Mouse (Mus musculus): Measurements from ENCODE around the gene Myo9b. TPM values are rescaled to one million over a fixed set of nuclear protein-coding genes. Genes with fewer than 3 reads are reported as not detected.
"Not testable (repeated sequence)": the region's sequence is repeated elsewhere in the genome, so short reads cannot be mapped to it uniquely, and the experiment has no call there.

Myo9b gene
- polyA plus RNA-seq, 1 experiment from 2014 or later: 18.3 TPM

DNA sequence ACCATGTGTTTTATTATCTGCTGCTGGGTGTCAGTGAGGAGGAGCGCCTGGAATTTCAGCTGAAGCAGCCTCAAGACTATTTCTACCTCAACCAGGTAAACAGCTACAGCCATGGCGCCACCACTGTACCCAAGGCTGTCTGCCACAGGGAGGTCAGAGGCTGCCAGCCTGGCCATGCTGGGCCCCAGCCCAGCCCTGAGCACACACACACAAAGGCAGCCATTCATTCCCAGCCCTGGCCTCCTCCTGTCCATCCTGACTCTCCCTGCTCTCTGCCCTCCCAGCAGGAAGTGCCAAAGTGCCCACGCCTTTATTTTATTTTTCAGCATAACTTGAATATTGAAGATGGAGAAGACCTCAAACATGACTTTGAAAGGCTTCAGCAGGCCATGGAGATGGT lies 50.4 kb downstream of the Myo9b start:
- Histone ChIP-seq H3K27ac (no peak overlapping the region), H3K9ac (no peak overlapping the region), H3K9me3 (replicated peaks) (no peaks in the 10 kb centered on the region), H3K4me2 (no peak overlapping the region), H3K4me1 (no peaks in the 10 kb centered on the region), H3K27me3 (no peaks in the 10 kb centered on the region), H3K4me3 (no peak overlapping the region), H3K36me3 (ENCODE audit: poor library complexity, severe bottlenecking) (peaks cover 66% of the 10 kb centered on the region)
- 96% methylated on average over 3 of the region's 3 CpGs for WGBS
- ATAC-seq: no peak

DNA sequence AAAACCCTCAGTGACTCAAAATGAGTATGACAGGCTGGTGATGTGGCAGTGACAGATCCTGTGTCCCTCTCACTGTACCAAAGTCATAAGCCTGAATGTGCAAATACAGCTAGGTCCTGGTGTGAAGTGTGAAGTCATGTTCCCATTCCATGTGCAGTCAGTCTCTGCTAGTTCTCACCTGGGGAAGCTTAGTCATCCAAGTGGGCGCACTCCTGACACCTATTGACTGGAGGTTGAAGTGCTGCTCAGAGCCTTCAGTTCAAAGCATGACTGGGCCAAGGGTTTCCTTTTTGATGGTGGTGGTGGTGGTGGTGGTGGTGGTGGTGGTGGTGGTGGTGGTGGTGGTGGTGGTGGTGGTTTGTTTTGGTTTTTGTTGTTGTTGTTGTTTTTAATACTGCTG lies 52.3 kb downstream of the Myo9b start:
- H3K4me2 ChIP-seq: no peak overlapping the region
- WGBS: 100% methylated on average over 1 of the region's 1 CpGs
- H3K27ac ChIP-seq: no peak overlapping the region
- H3K36me3 ChIP-seq (ENCODE audit: poor library complexity, severe bottlenecking): peaks cover 81% of the 10 kb centered on the region
- no peak overlapping the region for H3K9ac ChIP-seq
- no peak overlapping the region for H3K4me3 ChIP-seq
- H3K27me3 ChIP-seq: no peaks in the 10 kb centered on the region
- H3K4me1 ChIP-seq: no peaks in the 10 kb centered on the region
- H3K9me3 ChIP-seq (replicated peaks): no peaks in the 10 kb centered on the region
- ATAC-seq: no peak

DNA sequence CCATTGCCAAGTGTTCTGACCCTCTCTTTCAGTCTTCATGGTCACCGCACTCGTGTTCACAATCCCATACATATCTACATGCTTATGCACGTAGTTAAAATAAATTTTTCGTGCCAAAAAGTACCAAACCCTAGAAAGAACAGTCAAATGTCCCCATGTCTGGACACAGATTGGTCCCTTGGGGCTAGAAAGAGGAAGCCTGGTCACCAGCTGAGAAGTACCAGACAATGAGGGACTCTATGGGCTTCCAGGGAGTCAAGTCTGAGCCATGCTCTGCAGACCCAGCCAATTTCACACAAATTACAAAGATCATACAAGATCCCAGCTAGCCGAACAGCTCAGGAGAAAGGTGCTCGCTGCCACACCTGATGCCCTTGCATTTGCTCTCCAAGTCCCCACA lies 65.3 kb downstream of the Myo9b start:
- not testable (repeated sequence) for H3K4me3 ChIP-seq; H3K27ac ChIP-seq; H3K4me1 ChIP-seq; H3K9me3 ChIP-seq (replicated peaks); ATAC-seq; H3K27me3 ChIP-seq; H3K4me2 ChIP-seq; H3K9ac ChIP-seq
- peaks cover 58% of the 10 kb centered on the region for H3K36me3 ChIP-seq (ENCODE audit: poor library complexity, severe bottlenecking)
- 92% methylated on average over 6 of the region's 6 CpGs for WGBS

DNA sequence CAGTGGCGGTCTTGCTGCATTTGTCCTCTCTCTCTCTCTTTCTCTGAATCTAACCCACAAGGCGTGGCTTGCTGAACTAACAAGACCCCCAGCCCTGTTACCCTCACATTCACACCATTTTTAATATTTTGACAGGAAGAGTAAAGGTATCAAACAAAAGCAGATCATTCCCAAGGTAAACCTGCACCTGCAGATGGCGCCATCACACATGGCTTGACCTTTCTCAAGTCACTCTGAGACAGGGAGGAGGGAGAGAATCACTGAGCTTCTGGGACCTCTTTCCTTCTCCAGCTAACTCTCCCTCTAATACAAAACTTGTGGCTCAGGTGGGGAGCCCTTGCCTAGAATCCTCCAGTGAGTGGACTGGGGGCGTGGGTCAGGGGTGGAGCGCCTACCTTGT lies 68.1 kb downstream of the Myo9b start:
- 73% methylated on average over 5 of the region's 5 CpGs for WGBS
- H3K4me1 ChIP-seq: no peaks in the 10 kb centered on the region
- H3K4me2 ChIP-seq: no peak overlapping the region
- peaks cover 68% of the 10 kb centered on the region for H3K36me3 ChIP-seq (ENCODE audit: poor library complexity, severe bottlenecking)
- no peaks in the 10 kb centered on the region for H3K27me3 ChIP-seq
- H3K9me3 ChIP-seq (replicated peaks): no peaks in the 10 kb centered on the region
- H3K9ac ChIP-seq: no peak overlapping the region
- H3K27ac ChIP-seq: no peak overlapping the region
- H3K4me3 ChIP-seq: no peak overlapping the region
- no peak for ATAC-seq

GRCm38 (mm10) chr8:71346581-71346980 lies 74.1 kb downstream of the Myo9b start:
- no peaks in the 10 kb centered on the region for H3K4me1 ChIP-seq
- no peak overlapping the region for H3K9ac ChIP-seq
- no peak overlapping the region for H3K4me2 ChIP-seq
- ATAC-seq: no peak
- H3K27me3 ChIP-seq: no peaks in the 10 kb centered on the region
- H3K36me3 ChIP-seq (ENCODE audit: poor library complexity, severe bottlenecking): peaks cover 91% of the 10 kb centered on the region
- H3K4me3 ChIP-seq: no peak overlapping the region
- H3K27ac ChIP-seq: no peak overlapping the region
- 94% methylated on average over 1 of the region's 1 CpGs for WGBS
- no peaks in the 10 kb centered on the region for H3K9me3 ChIP-seq (replicated peaks)

DNA sequence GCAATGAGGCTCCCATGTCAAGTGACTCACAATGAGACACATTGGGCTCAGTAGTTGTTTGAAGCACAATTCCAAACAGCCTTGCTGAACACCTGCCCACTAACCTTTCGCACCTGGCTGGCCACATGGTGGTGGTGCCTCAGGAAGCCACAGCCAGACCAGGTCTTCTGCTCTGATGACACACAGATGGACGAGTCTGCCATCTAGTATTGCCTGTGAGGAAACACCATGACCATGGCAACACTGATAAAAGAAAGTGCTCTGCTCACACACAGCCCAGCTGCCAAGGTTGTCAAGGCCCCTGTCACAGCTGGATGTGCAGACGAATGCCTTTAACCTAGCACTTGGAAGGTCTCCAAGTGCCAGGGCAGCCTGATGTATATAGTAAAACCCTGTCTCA lies 78.6 kb downstream of the Myo9b start:
- H3K27ac ChIP-seq: no peak overlapping the region
- H3K9me3 ChIP-seq (replicated peaks): no peaks in the 10 kb centered on the region
- 74% methylated on average over 3 of the region's 3 CpGs for WGBS
- no peak overlapping the region for H3K9ac ChIP-seq
- ATAC-seq: no peak
- no peak overlapping the region for H3K4me2 ChIP-seq
- H3K4me1 ChIP-seq: no peaks in the 10 kb centered on the region
- peaks cover 97% of the 10 kb centered on the region for H3K36me3 ChIP-seq (ENCODE audit: poor library complexity, severe bottlenecking)
- H3K27me3 ChIP-seq: no peaks in the 10 kb centered on the region
- no peak overlapping the region for H3K4me3 ChIP-seq

GRCm38 (mm10) chr8:71351520-71351919 lies 79.0 kb downstream of the Myo9b start:
- no peak overlapping the region for H3K9ac ChIP-seq
- H3K27ac ChIP-seq: no peak overlapping the region
- H3K4me2 ChIP-seq: no peak overlapping the region
- H3K4me1 ChIP-seq: no peaks in the 10 kb centered on the region
- H3K9me3 ChIP-seq (replicated peaks): no peaks in the 10 kb centered on the region
- H3K36me3 ChIP-seq (ENCODE audit: poor library complexity, severe bottlenecking): peaks cover 97% of the 10 kb centered on the region
- H3K4me3 ChIP-seq: no peak overlapping the region
- no peaks in the 10 kb centered on the region for H3K27me3 ChIP-seq
- 90% methylated on average over 1 of the region's 1 CpGs for WGBS
- no peak for ATAC-seq

DNA sequence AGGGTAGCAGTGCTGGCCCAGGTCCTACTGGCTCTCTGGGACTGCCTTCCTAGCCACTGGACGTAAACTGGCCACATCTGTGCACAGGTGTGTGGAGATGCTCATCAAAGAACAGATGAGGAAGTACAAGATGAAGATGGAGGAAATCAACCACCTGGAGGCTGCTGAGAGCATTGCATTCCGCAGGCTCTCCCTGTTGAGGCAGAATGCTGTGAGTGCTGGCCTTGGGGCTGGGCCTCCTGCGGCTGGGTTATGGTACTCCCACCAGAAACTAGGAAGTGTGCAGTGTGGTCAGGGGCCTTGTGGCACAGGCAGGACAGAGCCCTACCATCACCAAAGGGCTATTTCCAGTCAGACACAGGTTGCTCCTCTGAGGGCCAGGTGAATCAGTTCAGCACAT lies 85.5 kb downstream of the Myo9b start:
- 91% methylated on average over 3 of the region's 3 CpGs for WGBS
- no peak overlapping the region for H3K4me3 ChIP-seq
- peaks cover 85% of the 10 kb centered on the region for H3K36me3 ChIP-seq (ENCODE audit: poor library complexity, severe bottlenecking)
- no peaks in the 10 kb centered on the region for H3K27me3 ChIP-seq
- no peak for ATAC-seq
- H3K9me3 ChIP-seq (replicated peaks): no peaks in the 10 kb centered on the region
- H3K4me1 ChIP-seq: no peaks in the 10 kb centered on the region
- H3K27ac ChIP-seq: no peak overlapping the region
- H3K9ac ChIP-seq: no peak overlapping the region
- no peak overlapping the region for H3K4me2 ChIP-seq

DNA sequence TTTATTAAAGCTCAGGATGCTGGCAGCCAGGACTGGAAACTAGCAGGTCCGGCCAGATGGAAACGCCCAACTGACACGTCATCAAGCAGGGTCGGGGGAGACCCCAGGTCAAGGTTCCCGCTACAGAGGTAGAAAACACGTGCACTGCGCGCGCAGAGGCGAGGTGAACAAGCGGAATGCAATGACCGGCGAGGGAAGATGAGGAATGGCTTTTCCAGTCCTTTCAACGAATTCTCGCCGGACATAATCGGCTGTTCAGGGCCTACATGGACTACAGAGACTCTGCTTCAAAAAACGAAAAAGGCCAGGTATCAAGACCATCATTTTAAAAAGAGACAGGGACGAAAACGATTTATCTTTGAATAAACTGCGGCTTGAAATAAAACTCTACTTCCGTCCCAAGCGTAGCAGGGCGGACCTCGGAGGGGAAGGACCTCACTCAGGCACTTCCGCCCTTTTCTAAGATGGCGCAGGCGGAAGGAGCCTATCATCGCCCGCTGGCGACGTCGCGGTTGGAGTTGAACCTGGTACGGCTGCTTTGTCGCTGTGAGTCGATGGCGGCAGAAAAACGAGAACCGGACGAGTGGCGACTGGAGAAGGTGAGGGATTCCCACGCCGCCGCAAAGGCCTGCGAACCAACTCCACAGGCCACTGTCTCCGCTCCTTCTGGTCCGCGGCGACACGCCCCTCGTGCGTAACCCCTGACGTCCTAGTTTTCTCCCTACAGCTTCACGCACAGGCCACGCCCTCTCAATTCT lies 94.4 kb downstream of the Myo9b start, which contains the start of gene Use1:
Gene Use1 (plus strand): TSS at position 78 of the 758 bp plus-strand sequence.
- ATAC-seq: peak; percentile 82
- Histone ChIP-seq H3K4me2 (peak within 1 kb of the TSS; percentile 80), H3K4me3 (peak within 1 kb of the TSS; percentile 65), H3K27me3 (no peaks in the 10 kb centered on the region), H3K9ac (peak within 1 kb of the TSS; percentile 63), H3K9me3 (replicated peaks) (no peaks in the 10 kb centered on the region), H3K27ac (peak within 1 kb of the TSS; percentile 86), H3K4me1 (peaks cover 22% of the 10 kb centered on the region), H3K36me3 (ENCODE audit: poor library complexity, severe bottlenecking) (peaks cover 16% of the 10 kb centered on the region)
- under 1% methylated on average over 56 of the region's 56 CpGs for whole genome bisulfite sequencing

DNA sequence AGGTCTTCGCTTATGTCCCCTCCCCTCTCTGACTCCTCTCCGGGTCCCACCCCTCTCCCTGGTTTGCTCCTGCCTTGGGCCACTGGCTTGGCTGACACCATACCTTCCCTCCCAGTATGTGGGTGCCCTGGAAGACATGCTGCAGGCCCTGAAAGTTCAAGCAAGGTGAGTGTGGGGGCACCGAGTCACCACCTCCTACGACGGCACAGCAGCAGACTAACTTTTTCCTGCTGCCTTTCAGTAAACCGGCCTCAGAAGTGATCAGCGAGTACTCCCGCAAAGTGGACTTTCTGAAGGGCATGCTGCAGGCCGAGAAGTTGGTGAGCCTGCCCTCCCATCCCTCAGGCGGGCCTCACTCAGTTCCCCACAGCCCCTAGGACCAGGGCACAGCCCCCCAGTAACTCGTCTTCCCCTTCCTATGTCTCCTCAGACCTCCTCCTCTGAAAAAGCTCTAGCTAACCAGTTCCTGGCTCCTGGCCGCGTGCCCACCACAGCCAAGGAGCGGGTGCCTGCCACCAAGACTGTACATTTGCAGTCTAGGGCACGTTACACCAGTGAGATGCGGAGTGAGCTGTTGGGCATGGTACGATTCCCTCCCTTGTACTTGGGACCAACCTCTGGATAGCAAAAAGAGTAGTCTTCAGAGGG lies 95.1 kb downstream of the Myo9b start:
- WGBS: 48% methylated on average over 17 of the region's 17 CpGs
- Histone ChIP-seq H3K27ac (peak overlapping the region; percentile 86), H3K36me3 (ENCODE audit: poor library complexity, severe bottlenecking) (peaks cover 16% of the 10 kb centered on the region), H3K9me3 (replicated peaks) (no peaks in the 10 kb centered on the region), H3K4me1 (peaks cover 22% of the 10 kb centered on the region), H3K27me3 (no peaks in the 10 kb centered on the region), H3K9ac (peak overlapping the region; percentile 63), H3K4me2 (peak overlapping the region; percentile 80), H3K4me3 (peak overlapping the region; percentile 65)
- 0 out of 2 replicates have a peak, but pooled peaks have one; percentile 1 for ATAC-seq

- Histone ChIP-seq H3K9me3 (replicated peaks) (no peaks in the 10 kb centered on the region), H3K9ac (no peak overlapping the region), H3K4me3 (0 out of 2 replicates have a peak overlapping the region, but pooled peaks have one; percentile 65), H3K4me2 (no peak overlapping the region), H3K36me3 (ENCODE audit: poor library complexity, severe bottlenecking) (peaks cover 19% of the 10 kb centered on the region), H3K27me3 (no peaks in the 10 kb centered on the region), H3K4me1 (peaks cover 22% of the 10 kb centered on the region), H3K27ac (no peak overlapping the region)
- ATAC-seq: no peak
Observed at GRCm38 (mm10) chr8:71368366-71368765, 95.9 kb downstream of the Myo9b start.

GRCm38 (mm10) chr8:71369040-71369718 lies 96.7 kb downstream of the Myo9b start:
- H3K4me2 ChIP-seq: no peak overlapping the region
- H3K9ac ChIP-seq: no peak overlapping the region
- H3K4me1 ChIP-seq: peaks cover 22% of the 10 kb centered on the region
- WGBS: 92% methylated on average over 10 of the region's 10 CpGs
- ATAC-seq: no peak
- peaks cover 27% of the 10 kb centered on the region for H3K36me3 ChIP-seq (ENCODE audit: poor library complexity, severe bottlenecking)
- H3K27me3 ChIP-seq: no peaks in the 10 kb centered on the region
- H3K9me3 ChIP-seq (replicated peaks): no peaks in the 10 kb centered on the region
- no peak overlapping the region for H3K27ac ChIP-seq
- H3K4me3 ChIP-seq: no peak overlapping the region

Data from forebrain, embryonic 13.5 days (tissue).